Mouse (Mus musculus) midbrain, embryonic 16.5 days (tissue): Measurements from ENCODE around the gene Mrpl35. TPM values are rescaled to one million over a fixed set of nuclear protein-coding genes. Genes with fewer than 3 reads are reported as not detected.

Experiments used
- polyA plus RNA-seq: library from polyadenylated mRNA; unstranded; fragments of >200 nt; fragmentation: Nextera tagmentation; extraction: Ambion mirVana; gene quantifications from 2 replicates; pipeline ENCODE4 v1.2.1, GENCODE M21; 2015

The Mrpl35 gene
- polyA plus RNA-seq, 1 experiment from 2014 or later = 39.4 TPM

Other genes with a start within 250 kb of the Mrpl35 start
- 33.7 and 40.9 TPM in 2 replicates for gene Kdm3a, start 194.0 kb downstream of the Mrpl35 start, polyA plus RNA-seq
- gene Reep1, start 119.4 kb downstream of the Mrpl35 start, polyA plus RNA-seq = 331 and 350 TPM in 2 replicates
- gene Immt, start 4.4 kb upstream of the Mrpl35 start, polyA plus RNA-seq = 149 and 151 TPM in 2 replicates
- gene Ptcd3, start 81.8 kb upstream of the Mrpl35 start, polyA plus RNA-seq = 75.6 and 84.6 TPM in 2 replicates
- 18.6 and 19.6 TPM in 2 replicates for gene Polr1a, start 82.1 kb upstream of the Mrpl35 start, polyA plus RNA-seq